Mouse (Mus musculus): Measurements from ENCODE around the gene Ccl11. TPM values are rescaled to one million over a fixed set of nuclear protein-coding genes. Genes with fewer than 3 reads are reported as not detected.

Gene Ccl11
- polyA plus RNA-seq, 1 experiment = 0.44 TPM

DNA sequence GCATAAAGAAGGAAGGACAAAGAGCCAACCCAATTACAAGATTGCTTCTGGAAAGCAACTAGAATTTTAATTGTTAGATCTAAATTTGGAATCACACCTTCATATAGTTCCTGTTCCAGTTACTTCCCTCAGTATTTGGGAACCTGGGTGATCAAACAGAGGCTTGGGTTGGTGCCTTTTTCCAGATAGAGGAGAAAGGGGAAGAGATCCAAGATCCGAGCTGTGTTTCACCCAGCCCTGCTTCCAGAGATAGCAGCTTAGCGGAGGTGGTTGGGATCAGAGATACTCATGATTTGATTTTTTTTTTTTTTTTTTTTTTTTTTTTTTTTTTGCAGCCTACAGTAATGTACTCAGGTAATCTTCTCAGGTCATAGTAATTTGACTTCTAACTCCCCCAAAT lies 21.8 kb upstream of the Ccl11 start:
- no peak for DNase-seq
- Histone ChIP-seq H3K4me1 (ENCODE audit: control insufficient read depth, insufficient read depth, low read length) (no peaks in the 10 kb centered on the region), H3K27ac (ENCODE audit: insufficient read depth, low read length) (no peak overlapping the region), H3K27me3 (ENCODE audit: control insufficient read depth, insufficient read depth, low read length) (no peaks in the 10 kb centered on the region), H3K4me3 (replicated peaks; ENCODE audit: insufficient read depth, low read depth, low read length) (no peak overlapping the region)
- no peak for TF ChIP-seq CTCF (IDR thresholded peaks at IDR 0.05; ENCODE audit: borderline replicate concordance, insufficient read depth, low read depth, low read length)
- no peak for TF ChIP-seq POLR2A (IDR thresholded peaks at IDR 0.05; ENCODE audit: borderline replicate concordance, insufficient read depth, low read length)
- WGBS = 75% methylated on average over 2 of the region's 2 CpGs

DNA sequence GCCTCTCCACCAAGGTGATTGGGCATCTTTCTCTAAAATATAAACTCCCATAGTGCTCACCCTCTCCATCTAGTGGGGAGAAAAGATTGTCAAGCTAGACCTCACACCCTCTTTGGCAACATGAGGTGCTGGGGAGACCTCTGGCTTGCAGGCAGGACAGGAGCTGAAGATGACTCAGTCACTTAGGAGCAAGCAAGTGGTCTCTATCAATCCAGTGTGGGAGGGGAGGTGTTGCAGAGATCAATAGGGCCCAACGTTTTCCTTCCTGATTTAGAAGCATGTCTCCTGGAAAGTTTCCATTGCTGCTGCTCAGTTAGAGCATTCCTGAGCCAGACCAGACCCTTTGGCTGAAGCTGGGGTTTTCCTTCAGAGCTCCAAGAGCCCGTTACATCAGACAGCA lies 19.1 kb upstream of the Ccl11 start, which contains the start of gene Gm17268:
Gm17268 (minus strand) TSS at position 28 of the 400 bp plus-strand sequence.
- no peak for DNase-seq
- TF ChIP-seq CTCF (IDR thresholded peaks at IDR 0.05; ENCODE audit: borderline replicate concordance, insufficient read depth, low read depth, low read length) (no peak), POLR2A (IDR thresholded peaks at IDR 0.05; ENCODE audit: borderline replicate concordance, insufficient read depth, low read length) (no peak)
- Histone ChIP-seq H3K27ac (ENCODE audit: insufficient read depth, low read length) (no peak within 1 kb of the TSS), H3K4me1 (ENCODE audit: control insufficient read depth, insufficient read depth, low read length) (no peaks in the 10 kb centered on the region), H3K4me3 (replicated peaks; ENCODE audit: insufficient read depth, low read depth, low read length) (no peak within 1 kb of the TSS), H3K27me3 (ENCODE audit: control insufficient read depth, insufficient read depth, low read length) (no peaks in the 10 kb centered on the region)
- WGBS = 32% methylated on average over 2 of the region's 2 CpGs

DNA sequence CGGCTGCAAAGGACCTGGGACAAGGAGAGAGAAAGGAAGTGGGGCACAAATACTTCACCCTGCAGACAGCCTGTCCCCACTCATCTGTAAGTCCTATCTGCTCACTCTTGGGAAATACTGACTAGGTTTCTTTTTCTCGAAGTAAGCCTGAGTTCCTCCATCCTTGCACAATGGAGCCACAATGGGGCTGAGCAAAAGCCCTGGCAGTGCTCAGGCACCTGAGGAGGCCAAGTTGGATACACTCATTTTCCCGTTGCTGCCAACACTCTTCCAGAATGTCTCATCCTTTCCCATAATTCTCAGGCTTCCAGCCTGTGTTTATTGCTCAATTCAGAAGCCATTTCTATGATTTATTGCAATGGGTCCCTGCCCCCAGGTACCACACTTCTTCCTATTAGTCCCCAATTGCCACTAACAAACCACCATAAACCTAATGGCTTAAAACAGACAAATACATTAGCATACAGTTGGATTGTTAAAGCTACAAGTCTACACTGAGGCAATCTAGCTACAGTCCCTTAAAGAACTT lies 18.4 kb upstream of the Ccl11 start:
- H3K4me1 ChIP-seq (ENCODE audit: control insufficient read depth, insufficient read depth, low read length) = no peaks in the 10 kb centered on the region
- WGBS = 49% methylated on average over 3 of the region's 3 CpGs
- H3K27ac ChIP-seq (ENCODE audit: insufficient read depth, low read length) = no peak overlapping the region
- no peaks in the 10 kb centered on the region for H3K27me3 ChIP-seq (ENCODE audit: control insufficient read depth, insufficient read depth, low read length)
- no peak overlapping the region for H3K4me3 ChIP-seq (replicated peaks; ENCODE audit: insufficient read depth, low read depth, low read length)
- TF ChIP-seq POLR2A (IDR thresholded peaks at IDR 0.05; ENCODE audit: borderline replicate concordance, insufficient read depth, low read length) (no peak), CTCF (IDR thresholded peaks at IDR 0.05; ENCODE audit: borderline replicate concordance, insufficient read depth, low read depth, low read length) (no peak)
- no peak for DNase-seq

DNA sequence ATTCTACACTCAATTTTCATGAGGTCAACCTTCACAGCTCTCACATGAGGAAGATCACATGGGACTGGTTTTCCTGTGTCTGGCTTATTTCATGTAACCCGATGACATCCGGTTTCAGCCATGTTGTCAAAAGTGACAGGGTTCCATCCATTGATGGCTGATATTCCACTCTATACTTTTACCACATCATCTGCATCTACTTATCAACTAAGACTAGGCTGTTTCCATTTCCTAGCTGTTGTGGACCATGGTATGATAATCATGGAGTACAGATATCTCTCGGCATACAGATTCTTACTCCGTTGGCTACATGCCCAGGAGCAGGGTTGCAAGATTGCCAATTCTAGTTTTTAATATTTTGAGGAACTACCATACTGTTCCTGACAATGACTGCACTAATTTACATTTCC lies 15.9 kb upstream of the Ccl11 start:
- H3K27me3 ChIP-seq (ENCODE audit: control insufficient read depth, insufficient read depth, low read length) = no peaks in the 10 kb centered on the region
- WGBS = 55% methylated on average over 4 of the region's 4 CpGs
- TF ChIP-seq CTCF (IDR thresholded peaks at IDR 0.05; ENCODE audit: borderline replicate concordance, insufficient read depth, low read depth, low read length) = no peak
- TF ChIP-seq POLR2A (IDR thresholded peaks at IDR 0.05; ENCODE audit: borderline replicate concordance, insufficient read depth, low read length) = no peak

DNA sequence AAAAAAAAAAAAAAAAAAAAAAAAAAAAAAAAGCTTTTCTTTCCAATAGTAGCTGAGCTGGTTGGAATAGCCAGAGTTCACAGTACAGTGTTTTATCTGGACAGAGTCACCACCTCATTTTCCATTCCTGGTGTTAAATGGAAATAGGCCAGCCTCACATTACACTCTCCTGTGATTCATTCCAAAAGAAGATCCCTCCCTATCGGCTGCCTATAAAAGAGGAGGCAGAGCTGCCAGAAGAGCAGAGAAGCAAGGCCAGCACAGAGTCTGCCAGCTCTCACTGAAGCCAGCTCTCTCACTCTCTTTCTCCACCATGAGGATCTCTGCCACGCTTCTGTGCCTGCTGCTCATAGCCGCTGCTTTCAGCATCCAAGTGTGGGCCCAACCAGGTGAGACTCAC lies 12.2 kb upstream of the Ccl11 start, which contains the start of gene Ccl7:
Ccl7 (plus strand) TSS at position 242 of the 400 bp plus-strand sequence.
- no peaks in the 10 kb centered on the region for H3K27me3 ChIP-seq (ENCODE audit: control insufficient read depth, insufficient read depth, low read length)
- peak; percentile 9 to 38 for DNase-seq
- no peak for TF ChIP-seq POLR2A (IDR thresholded peaks at IDR 0.05; ENCODE audit: borderline replicate concordance, insufficient read depth, low read length)
- TF ChIP-seq CTCF (IDR thresholded peaks at IDR 0.05; ENCODE audit: borderline replicate concordance, insufficient read depth, low read depth, low read length) = no peak
- no peak within 1 kb of the TSS for H3K27ac ChIP-seq (ENCODE audit: insufficient read depth, low read length)
- WGBS = 12% methylated on average over 3 of the region's 3 CpGs
- H3K4me3 ChIP-seq (replicated peaks; ENCODE audit: insufficient read depth, low read depth, low read length) = no peak within 1 kb of the TSS
- H3K4me1 ChIP-seq (ENCODE audit: control insufficient read depth, insufficient read depth, low read length) = no peaks in the 10 kb centered on the region

More for the DNA sequence above, 15.9 kb upstream of the Ccl11 start:
- H3K27ac ChIP-seq (ENCODE audit: insufficient read depth, low read length) = no peak overlapping the region
- H3K4me3 ChIP-seq (replicated peaks; ENCODE audit: insufficient read depth, low read depth, low read length) = no peak overlapping the region
- DNase-seq = no peak
- H3K4me1 ChIP-seq (ENCODE audit: control insufficient read depth, insufficient read depth, low read length) = no peaks in the 10 kb centered on the region

DNA sequence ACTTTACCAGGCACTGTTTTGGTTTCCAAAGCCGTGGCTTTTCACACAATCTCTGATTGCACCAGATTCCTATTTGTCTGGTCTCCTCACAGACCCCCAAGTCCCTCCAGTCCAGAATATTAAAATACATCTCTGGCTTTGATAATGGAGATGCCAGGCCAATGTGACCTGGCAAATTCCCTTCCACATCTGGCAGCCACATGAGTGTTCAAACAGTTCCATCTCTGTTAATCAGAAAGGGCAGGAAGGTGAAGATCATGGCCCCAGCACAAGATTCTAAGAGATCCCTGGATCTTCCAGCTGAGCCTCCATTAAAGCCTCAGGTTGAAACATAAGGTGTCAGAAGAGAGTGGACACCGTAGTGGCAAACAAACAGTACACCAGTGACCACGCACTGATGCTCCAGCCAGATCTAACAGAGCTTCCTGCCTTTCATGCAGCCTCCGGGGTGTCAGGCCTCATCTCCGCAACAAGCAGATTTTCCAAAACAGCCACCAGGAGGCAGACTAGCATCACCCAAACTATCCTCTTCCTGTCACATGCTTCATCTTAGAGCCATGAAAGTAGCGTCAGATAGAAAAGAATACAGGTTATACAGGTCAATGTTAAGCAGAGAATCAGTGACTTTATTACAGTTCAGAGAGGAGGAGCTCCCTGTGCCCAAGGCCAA lies 9.7 kb upstream of the Ccl11 start:
- WGBS = 60% methylated on average over 6 of the region's 6 CpGs
- DNase-seq = no peak
- Histone ChIP-seq H3K4me1 (ENCODE audit: control insufficient read depth, insufficient read depth, low read length) (no peaks in the 10 kb centered on the region), H3K27me3 (ENCODE audit: control insufficient read depth, insufficient read depth, low read length) (no peaks in the 10 kb centered on the region), H3K4me3 (replicated peaks; ENCODE audit: insufficient read depth, low read depth, low read length) (no peak overlapping the region), H3K27ac (ENCODE audit: insufficient read depth, low read length) (no peak overlapping the region)
- TF ChIP-seq CTCF (IDR thresholded peaks at IDR 0.05; ENCODE audit: borderline replicate concordance, insufficient read depth, low read depth, low read length) = no peak
- no peak for TF ChIP-seq POLR2A (IDR thresholded peaks at IDR 0.05; ENCODE audit: borderline replicate concordance, insufficient read depth, low read length)

DNA sequence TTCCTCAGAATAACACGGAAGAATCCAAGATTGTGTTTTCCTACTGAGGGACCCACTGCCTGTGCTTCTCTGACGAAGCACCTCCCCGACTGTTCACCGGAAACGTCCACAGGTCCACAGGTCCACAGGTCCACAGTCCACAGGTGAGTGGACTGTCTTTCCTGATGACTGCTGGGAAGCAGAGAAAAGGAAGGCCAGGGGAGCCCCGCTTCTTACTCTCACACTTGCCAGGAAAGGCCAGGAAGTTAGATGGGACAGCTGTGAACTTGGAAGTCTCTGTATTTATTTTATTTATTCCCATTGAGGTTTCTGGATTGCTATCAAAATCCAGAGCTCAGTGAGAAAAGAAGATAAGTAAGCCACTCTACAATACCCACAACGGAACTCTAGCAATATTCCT lies 3.8 kb upstream of the Ccl11 start:
- Histone ChIP-seq H3K4me1 (ENCODE audit: control insufficient read depth, insufficient read depth, low read length) (no peaks in the 10 kb centered on the region), H3K27me3 (ENCODE audit: control insufficient read depth, insufficient read depth, low read length) (no peaks in the 10 kb centered on the region), H3K27ac (ENCODE audit: insufficient read depth, low read length) (no peak overlapping the region), H3K4me3 (replicated peaks; ENCODE audit: insufficient read depth, low read depth, low read length) (no peak overlapping the region)
- TF ChIP-seq CTCF (IDR thresholded peaks at IDR 0.05; ENCODE audit: borderline replicate concordance, insufficient read depth, low read depth, low read length) (no peak), POLR2A (IDR thresholded peaks at IDR 0.05; ENCODE audit: borderline replicate concordance, insufficient read depth, low read length) (no peak)
- DNase-seq = no peak
- 89% methylated on average over 7 of the region's 7 CpGs for WGBS

DNA sequence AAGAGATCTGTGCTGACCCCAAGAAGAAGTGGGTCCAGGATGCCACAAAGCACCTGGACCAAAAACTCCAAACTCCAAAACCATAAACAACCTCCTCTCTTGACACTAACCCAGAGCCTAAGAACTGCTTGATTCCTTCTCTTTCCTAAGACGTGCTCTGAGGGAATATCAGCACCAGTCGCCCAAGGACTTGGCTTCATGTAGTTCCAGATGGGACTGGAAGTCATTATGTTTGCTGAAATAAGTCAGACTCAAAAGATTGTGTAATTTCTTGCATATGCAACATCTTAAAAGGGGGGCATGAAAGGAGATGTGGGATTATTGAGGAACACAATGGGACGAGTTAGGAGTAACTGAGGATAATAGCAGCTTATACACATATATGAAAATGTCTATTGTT lies 4.6 kb downstream of the Ccl11 start:
- Histone ChIP-seq H3K4me1 (ENCODE audit: control insufficient read depth, insufficient read depth, low read length) (no peaks in the 10 kb centered on the region), H3K27me3 (ENCODE audit: control insufficient read depth, insufficient read depth, low read length) (no peaks in the 10 kb centered on the region), H3K27ac (ENCODE audit: insufficient read depth, low read length) (no peak overlapping the region), H3K4me3 (replicated peaks; ENCODE audit: insufficient read depth, low read depth, low read length) (no peak overlapping the region)
- no peak for DNase-seq
- WGBS = 75% methylated on average over 3 of the region's 3 CpGs
- TF ChIP-seq POLR2A (IDR thresholded peaks at IDR 0.05; ENCODE audit: borderline replicate concordance, insufficient read depth, low read length) (no peak), CTCF (IDR thresholded peaks at IDR 0.05; ENCODE audit: borderline replicate concordance, insufficient read depth, low read depth, low read length) (no peak)
